ENCODE assay signal across 8 mouse cellular contexts in genomic region chr2:144368400-144369019, GRCm38 (mm10). TPM values are rescaled to one million over a fixed set of nuclear protein-coding genes. Genes with fewer than 3 reads are reported as not detected.
DNase-seq lines count a peak whose midpoint lies in the region; ATAC-seq and TF ChIP-seq lines count a peak whose summit lies in the region.

Gene Kat14, plus strand, starts transcription at chr2:144368983.
Gene Pet117, plus strand, starts transcription at chr2:144368996.

- peak within 1 kb of the TSS; percentile 93 to 99 for H3K27ac ChIP-seq in heart, embryonic 14.5 days (replicated peaks in 1 of 2; ENCODE audit: control insufficient read depth in 1 of 2, insufficient read depth in 1 of 2, low read depth in 2 of 2, low read length in 2 of 2)
- H3K27ac ChIP-seq in liver, embryonic 14.5 days: peak within 1 kb of the TSS; percentile 79
- H3K27ac ChIP-seq in neural tube, embryonic 11.5 days (ENCODE audit: low read depth, low read length): peak within 1 kb of the TSS; percentile 93
- H3K27ac ChIP-seq in stomach, postnatal 0 days (replicated peaks): peak within 1 kb of the TSS; percentile 96

- peak within 1 kb of the TSS; percentile 90 for H3K9ac ChIP-seq in heart, embryonic 14.5 days (ENCODE audit: low read length)
- peak within 1 kb of the TSS; percentile 90 for H3K9ac ChIP-seq in liver, embryonic 14.5 days (replicated peaks)
- peak within 1 kb of the TSS; percentile 91 for H3K9ac ChIP-seq in neural tube, embryonic 11.5 days (ENCODE audit: low read length)
- peak within 1 kb of the TSS; percentile 68 for H3K9ac ChIP-seq in stomach, postnatal 0 days (ENCODE audit: low read length)

- peak; percentile 93 for ATAC-seq in heart, embryonic 14.5 days (ENCODE audit: insufficient number of reproducible peaks, insufficient read depth, low FRiP score, low read depth)
- peak; percentile 96 for ATAC-seq in liver, embryonic 14.5 days (ENCODE audit: insufficient read depth)
- ATAC-seq in neural tube, embryonic 11.5 days (ENCODE audit: insufficient read depth, low FRiP score, low TSS enrichment): peak; percentile 92
- peak; percentile 98 for ATAC-seq in stomach, postnatal 0 days (ENCODE audit: low FRiP score, low TSS enrichment)

- no peaks in the 10 kb centered on the region for H3K9me3 ChIP-seq in heart, embryonic 14.5 days (ENCODE audit: control insufficient read depth, low read length)
- no peaks in the 10 kb centered on the region for H3K9me3 ChIP-seq in liver, embryonic 14.5 days (ENCODE audit: control insufficient read depth, low read length)
- no peaks in the 10 kb centered on the region for H3K9me3 ChIP-seq in neural tube, embryonic 11.5 days (ENCODE audit: control insufficient read depth, low read length)
- no peaks in the 10 kb centered on the region for H3K9me3 ChIP-seq in stomach, postnatal 0 days (ENCODE audit: control insufficient read depth, low read length)

- peaks cover 13% of the 10 kb centered on the region for H3K36me3 ChIP-seq in heart, embryonic 14.5 days (ENCODE audit: control insufficient read depth, insufficient read depth, low read length)
- H3K36me3 ChIP-seq in liver, embryonic 14.5 days (replicated peaks; ENCODE audit: control insufficient read depth, insufficient read depth, low read depth): peaks cover 5% of the 10 kb centered on the region
- 0 out of 2 replicates have a peak, but pooled peaks cover 3% of the 10 kb centered on the region for H3K36me3 ChIP-seq in neural tube, embryonic 11.5 days (ENCODE audit: control insufficient read depth, insufficient read depth, low read length)
- 0 out of 2 replicates have a peak, but pooled peaks cover 3% of the 10 kb centered on the region for H3K36me3 ChIP-seq in stomach, postnatal 0 days (ENCODE audit: control insufficient read depth, insufficient read depth, low read length)

- H3K4me2 ChIP-seq in heart, embryonic 14.5 days (ENCODE audit: low read length): peak within 1 kb of the TSS; percentile 67
- H3K4me2 ChIP-seq in liver, embryonic 14.5 days (ENCODE audit: low read depth): peak within 1 kb of the TSS; percentile 83
- H3K4me2 ChIP-seq in neural tube, embryonic 11.5 days (ENCODE audit: low read depth): peak within 1 kb of the TSS; percentile 60
- H3K4me2 ChIP-seq in stomach, postnatal 0 days (replicated peaks; ENCODE audit: low read depth): peak within 1 kb of the TSS; percentile 56

- peaks cover 0 to 10% of the 10 kb centered on the region in 2 experiments; a peak in 2 of 4 replicates for H3K4me1 ChIP-seq in heart, embryonic 14.5 days (ENCODE audit: control insufficient read depth in 2 of 2, insufficient read depth in 2 of 2, low read length in 2 of 2)
- H3K4me1 ChIP-seq in liver, embryonic 14.5 days (replicated peaks; ENCODE audit: control insufficient read depth in 2 of 2, insufficient read depth in 2 of 2, low read length in 1 of 2): peaks cover 7 to 12% of the 10 kb centered on the region in 2 experiments
- peaks cover 5% of the 10 kb centered on the region; the same call in 1 of the 2 replicates for H3K4me1 ChIP-seq in neural tube, embryonic 11.5 days (ENCODE audit: control insufficient read depth, insufficient read depth, low read length)
- peaks cover 3% of the 10 kb centered on the region; the same call in 1 of the 2 replicates for H3K4me1 ChIP-seq in stomach, postnatal 0 days (replicated peaks; ENCODE audit: control insufficient read depth, insufficient read depth)

- 0 out of 2 replicates have a peak, but pooled peaks have one; percentile 6 for TF ChIP-seq CTCF in liver, embryonic 14.5 days (IDR thresholded peaks at IDR 0.05; ENCODE audit: low read depth)
- no peak; the same call in 1 of the 2 replicates for TF ChIP-seq CTCF in stomach, postnatal 0 days (IDR thresholded peaks at IDR 0.05; ENCODE audit: low read depth)

- H3K4me3 ChIP-seq in heart, embryonic 14.5 days (ENCODE audit: control insufficient read depth in 1 of 2, insufficient read depth in 1 of 2, low read depth in 1 of 2, low read length in 2 of 2): peak within 1 kb of the TSS; percentile 86 to 100
- peak within 1 kb of the TSS; percentile 84 to 95 for H3K4me3 ChIP-seq in liver, embryonic 14.5 days (ENCODE audit: insufficient read depth in 1 of 2, low read depth in 2 of 2, low read length in 2 of 2)
- peak within 1 kb of the TSS; percentile 78 for H3K4me3 ChIP-seq in neural tube, embryonic 11.5 days (ENCODE audit: low read depth, low read length)
- peak within 1 kb of the TSS; percentile 65 for H3K4me3 ChIP-seq in stomach, postnatal 0 days (ENCODE audit: low read depth, low read length)

- TF ChIP-seq EP300 in liver, embryonic 14.5 days (IDR thresholded peaks at IDR 0.05; ENCODE audit: low read depth): no peak
- peak; percentile 71 for TF ChIP-seq EP300 in stomach, postnatal 0 days (optimal IDR thresholded peaks at IDR 0.05)

- 5% methylated on average over 38 of the region's 38 CpGs for WGBS in heart, embryonic 14.5 days
- WGBS in liver, embryonic 14.5 days (ENCODE audit: insufficient replicate concordance): 3% methylated on average over 38 of the region's 38 CpGs
- WGBS in neural tube, embryonic 11.5 days: 7% methylated on average over 34 of the region's 38 CpGs
- 5% methylated on average over 34 of the region's 38 CpGs for WGBS in stomach, postnatal 0 days

- peak; percentile 82 to 90 for DNase-seq in CD8-positive naive resting alpha-beta T cell, adult 2 months (ENCODE audit: low read depth in 2 of 2, low spot score in 2 of 2)
- DNase-seq in c-Kit-negative CD71-positive TER-119-positive erythroid progenitor cells, embryonic 14.5 days (ENCODE audit: low read depth, low spot score): peak; percentile 88
- peak; percentile 74 for DNase-seq in fibroblast of lung, adult 2 months (ENCODE audit: low read depth)
- DNase-seq in kidney, postnatal 14 days: peak; percentile 98
- DNase-seq in liver, embryonic 14.5 days (ENCODE audit: low read depth in 3 of 3, low spot score in 3 of 3): peak; percentile 92 to 95 (median 93)
- peak; percentile 96 for DNase-seq in neural tube, embryonic 11.5 days (ENCODE audit: low spot score)
- peak; percentile 98 for DNase-seq in stomach, postnatal 0 days (ENCODE audit: low spot score)

- no peaks in the 10 kb centered on the region for H3K27me3 ChIP-seq in heart, embryonic 14.5 days (ENCODE audit: control insufficient read depth, insufficient read depth, low read length)
- H3K27me3 ChIP-seq in liver, embryonic 14.5 days (ENCODE audit: control insufficient read depth, insufficient read depth, low read length): no peaks in the 10 kb centered on the region
- no peaks in the 10 kb centered on the region for H3K27me3 ChIP-seq in neural tube, embryonic 11.5 days (ENCODE audit: control insufficient read depth, insufficient read depth, low read length)
- H3K27me3 ChIP-seq in stomach, postnatal 0 days (ENCODE audit: control insufficient read depth, insufficient read depth, low read length): no peaks in the 10 kb centered on the region

RNA-seq across cellular contexts. Expression of gene Kat14, which starts in this region (rescaled TPM):
- polyA plus RNA-seq in heart, embryonic 14.5 days (2014; fragmentation: Nextera tagmentation; extraction: Ambion mirVana): 21.7 and 22.6 TPM in 2 replicates
- polyA plus RNA-seq in liver, embryonic 14.5 days (2012; rRNA removed): 11.3 and 13.7 TPM in 2 replicates
- 11.8 and 13.5 TPM in 2 replicates for polyA plus RNA-seq in liver, embryonic 14.5 days (2014; fragmentation: Nextera tagmentation; extraction: Ambion mirVana)
- polyA plus RNA-seq in neural tube, embryonic 11.5 days (2014; fragmentation: Nextera tagmentation; extraction: Ambion mirVana): 37.7 and 41.1 TPM in 2 replicates
- 20.9 and 21.4 TPM in 2 replicates for polyA plus RNA-seq in stomach, postnatal 0 days (2015; fragmentation: Nextera tagmentation; extraction: Ambion mirVana)

RNA-seq across cellular contexts. Expression of gene Pet117, which starts in this region (rescaled TPM):
- 1.2 TPM in 1 of 2 replicates, not detected in the other for polyA plus RNA-seq in heart, embryonic 14.5 days (2014; fragmentation: Nextera tagmentation; extraction: Ambion mirVana)
- not detected in 2 replicates for polyA plus RNA-seq in liver, embryonic 14.5 days (2012; rRNA removed)
- 0.77 and 0.80 TPM in 2 replicates for polyA plus RNA-seq in liver, embryonic 14.5 days (2014; fragmentation: Nextera tagmentation; extraction: Ambion mirVana)
- not detected in 2 replicates for polyA plus RNA-seq in neural tube, embryonic 11.5 days (2014; fragmentation: Nextera tagmentation; extraction: Ambion mirVana)
- polyA plus RNA-seq in stomach, postnatal 0 days (2015; fragmentation: Nextera tagmentation; extraction: Ambion mirVana): 2.4 and 2.5 TPM in 2 replicates

Comparison
In these comparisons a context has a peak if more than half of its experiments do, and no peak if none do; other contexts are left out.
1. Peak in every context shown above with its lines: DNase-seq, ATAC-seq, H3K4me3 ChIP-seq and H3K27ac ChIP-seq.